Mouse (Mus musculus) midbrain, embryonic 16.5 days (tissue): ENCODE data around the gene Gm11084. TPM values are rescaled to one million over a fixed set of nuclear protein-coding genes. Genes with fewer than 3 reads are reported as not detected.

Experiments used
- ATAC-seq: fragments of 200-750 bp; cut with Nextera tagmentation; 2 replicates; pipeline ENCODE4 v1.8.0; 2017; ENCODE audit warnings: moderate TSS enrichment
- H3K27ac ChIP-seq: fragments of 300-500 bp; sonication (generic); 2 replicates; pipeline ENCODE4 v1.5.1; 2014; ENCODE audit warnings: mild to moderate bottlenecking, low read length, mixed read lengths
- H3K27me3 ChIP-seq: fragments of 300-500 bp; sonication (generic); 2 replicates; pipeline ENCODE4 v1.6.1; 2014; ENCODE audit warnings: low read depth, low read length, mixed read lengths; ENCODE audit not compliant: control insufficient read depth, insufficient read depth
- H3K36me3 ChIP-seq: fragments of 300-500 bp; sonication (generic); 2 replicates; pipeline ENCODE4 v1.6.1; 2014; ENCODE audit warnings: mild to moderate bottlenecking, low read length, moderate library complexity, mixed read lengths; ENCODE audit not compliant: control insufficient read depth, insufficient read depth
- H3K4me1 ChIP-seq: fragments of 300-500 bp; sonication (generic); 2 replicates; pipeline ENCODE4 v1.6.1; 2014; ENCODE audit warnings: mild to moderate bottlenecking, low read length, mixed read lengths; ENCODE audit not compliant: control insufficient read depth, insufficient read depth
- H3K4me2 ChIP-seq: fragments of 300-500 bp; sonication (generic); 2 replicates; pipeline ENCODE4 v1.6.1; 2014; ENCODE audit warnings: mild to moderate bottlenecking, low read length, mixed read lengths
- H3K4me3 ChIP-seq: fragments of 300-500 bp; sonication (generic); 2 replicates; pipeline ENCODE4 v1.5.1; 2014; ENCODE audit warnings: low read depth, mild to moderate bottlenecking, low read length, moderate library complexity, mixed read lengths
- H3K9ac ChIP-seq: fragments of 300-500 bp; sonication (generic); 2 replicates; pipeline ENCODE4 v1.6.1; 2014; ENCODE audit warnings: low read depth, low read length, mixed read lengths
- H3K9me3 ChIP-seq: fragments of 300-500 bp; sonication (generic); replicated peaks from 2 replicates; pipeline ENCODE4 v1.6.1; 2014; ENCODE audit warnings: mild to moderate bottlenecking, low read length, mixed read lengths; ENCODE audit not compliant: control insufficient read depth, poor library complexity, severe bottlenecking
- WGBS: fragments of 180-500 bp; shearing (Covaris S2); extraction: QIAGEN DNeasy Blood & Tissue Kit; methylation state at CpG from one replicate; pipeline ENCODE4 v1.1.7; 2014; 5-methylcytosine and 5-hydroxymethylcytosine counted together
- polyA plus RNA-seq: library from polyadenylated mRNA; unstranded; fragments of >200 nt; fragmentation: Nextera tagmentation; extraction: Ambion mirVana; gene quantifications from 2 replicates; pipeline ENCODE4 v1.2.1, GENCODE M21; 2015

Gene Gm11084
- polyA plus RNA-seq, 1 experiment from 2014 or later = not detected

DNA sequence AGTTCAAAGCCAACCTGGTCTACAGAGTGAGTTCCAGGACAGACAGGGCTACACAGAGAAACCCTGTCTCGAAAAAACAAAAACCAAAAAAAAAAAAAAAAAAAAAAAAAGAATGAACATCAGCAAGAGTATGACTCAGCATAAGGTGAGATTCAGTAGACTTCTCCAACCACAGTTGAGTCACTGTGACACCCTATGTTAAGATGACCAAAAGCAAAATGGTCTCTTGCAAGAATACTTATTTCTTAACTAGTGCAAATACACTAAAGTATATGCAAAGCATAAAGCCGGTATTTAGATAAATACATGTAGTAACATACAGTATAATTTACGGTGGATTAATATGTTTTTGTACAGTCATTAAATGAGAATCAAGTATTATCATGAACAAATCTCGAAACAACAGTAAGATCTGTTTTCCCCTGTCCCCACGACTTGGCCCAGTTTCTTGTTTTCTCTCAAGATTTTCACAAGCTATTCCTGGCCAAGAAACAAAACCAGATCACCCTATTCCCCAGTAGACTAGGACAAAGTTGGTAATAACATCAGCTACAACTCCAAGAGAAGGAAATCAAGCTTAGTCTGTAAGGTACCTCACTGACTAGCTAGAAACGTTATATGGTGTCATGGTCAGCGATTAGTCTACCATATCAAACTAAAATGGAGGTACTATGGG is 4.3 kb downstream of the Gm11084 start:
- Histone ChIP-seq H3K4me2 (no peak overlapping the region), H3K4me1 (peaks cover 12% of the 10 kb centered on the region), H3K36me3 (no peaks in the 10 kb centered on the region), H3K9me3 (no peaks in the 10 kb centered on the region), H3K27ac (no peak overlapping the region), H3K4me3 (no peak overlapping the region), H3K27me3 (no peaks in the 10 kb centered on the region), H3K9ac (no peak overlapping the region)
- ATAC-seq = no peak
- 90% methylated on average over 7 of the region's 7 CpGs for WGBS

DNA sequence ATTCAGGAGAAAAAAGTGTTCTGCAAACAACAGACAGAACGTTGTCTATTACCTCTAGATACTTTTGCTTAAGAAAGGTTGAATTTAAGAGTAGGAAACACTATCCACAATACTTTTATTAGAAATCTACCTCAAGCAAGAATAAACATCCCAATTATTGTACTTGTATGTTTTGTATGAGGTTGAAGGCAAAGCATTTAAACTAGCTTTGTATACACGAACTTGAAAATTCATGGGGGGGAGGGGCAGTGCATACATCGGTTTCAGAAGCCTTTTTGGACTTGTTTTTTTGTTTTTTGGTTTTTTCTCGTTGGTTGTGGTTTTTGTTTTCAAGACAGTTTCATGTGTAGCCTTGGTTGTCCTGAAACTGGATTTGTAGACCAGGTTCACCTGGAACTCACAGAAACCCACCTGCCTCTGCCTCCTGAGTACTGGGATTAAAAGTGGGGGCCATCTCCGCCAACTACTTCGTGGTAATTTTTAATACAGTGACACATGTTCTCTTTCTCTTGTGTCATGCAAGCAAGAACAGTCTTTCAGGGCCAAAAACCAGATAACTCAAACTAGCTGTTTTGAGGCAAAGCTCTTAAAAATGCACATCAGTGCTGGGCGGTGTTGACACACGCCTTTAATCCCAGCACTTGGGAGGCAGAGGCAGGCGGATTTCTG is 4.9 kb downstream of the Gm11084 start:
- Histone ChIP-seq H3K4me2 (peak overlapping the region; percentile 67), H3K9ac (no peak overlapping the region; the same call in 1 of the 2 replicates), H3K27me3 (no peaks in the 10 kb centered on the region), H3K9me3 (no peaks in the 10 kb centered on the region), H3K36me3 (no peaks in the 10 kb centered on the region), H3K4me3 (peak overlapping the region; percentile 97), H3K4me1 (peaks cover 15% of the 10 kb centered on the region), H3K27ac (peak overlapping the region; percentile 100)
- no peak for ATAC-seq
- 75% methylated on average over 9 of the region's 9 CpGs for WGBS

DNA sequence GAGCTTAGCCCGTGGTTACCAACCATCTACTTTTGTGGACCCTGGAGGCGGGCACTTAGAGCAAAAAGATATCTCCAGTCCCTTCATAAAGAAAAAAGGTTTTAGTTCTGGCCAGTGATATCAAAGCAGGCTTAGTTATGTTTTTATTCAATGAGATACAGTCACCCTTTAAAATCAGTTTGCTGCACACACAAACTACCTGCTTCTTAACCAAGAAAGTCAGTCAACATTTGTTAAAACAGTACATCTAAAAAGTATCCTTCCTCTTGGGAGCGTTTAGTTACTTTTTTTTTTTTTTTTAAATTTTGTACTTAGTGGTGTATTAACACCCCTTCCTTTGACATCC is 5.5 kb downstream of the Gm11084 start:
- Histone ChIP-seq H3K4me3 (peak overlapping the region; percentile 97), H3K27me3 (no peaks in the 10 kb centered on the region), H3K9me3 (no peaks in the 10 kb centered on the region), H3K4me2 (peak overlapping the region; percentile 67), H3K36me3 (no peaks in the 10 kb centered on the region), H3K4me1 (peaks cover 19% of the 10 kb centered on the region), H3K27ac (peak overlapping the region; percentile 100), H3K9ac (peak overlapping the region; percentile 100)
- no peak for ATAC-seq
- WGBS = 10% methylated on average over 3 of the region's 3 CpGs

DNA sequence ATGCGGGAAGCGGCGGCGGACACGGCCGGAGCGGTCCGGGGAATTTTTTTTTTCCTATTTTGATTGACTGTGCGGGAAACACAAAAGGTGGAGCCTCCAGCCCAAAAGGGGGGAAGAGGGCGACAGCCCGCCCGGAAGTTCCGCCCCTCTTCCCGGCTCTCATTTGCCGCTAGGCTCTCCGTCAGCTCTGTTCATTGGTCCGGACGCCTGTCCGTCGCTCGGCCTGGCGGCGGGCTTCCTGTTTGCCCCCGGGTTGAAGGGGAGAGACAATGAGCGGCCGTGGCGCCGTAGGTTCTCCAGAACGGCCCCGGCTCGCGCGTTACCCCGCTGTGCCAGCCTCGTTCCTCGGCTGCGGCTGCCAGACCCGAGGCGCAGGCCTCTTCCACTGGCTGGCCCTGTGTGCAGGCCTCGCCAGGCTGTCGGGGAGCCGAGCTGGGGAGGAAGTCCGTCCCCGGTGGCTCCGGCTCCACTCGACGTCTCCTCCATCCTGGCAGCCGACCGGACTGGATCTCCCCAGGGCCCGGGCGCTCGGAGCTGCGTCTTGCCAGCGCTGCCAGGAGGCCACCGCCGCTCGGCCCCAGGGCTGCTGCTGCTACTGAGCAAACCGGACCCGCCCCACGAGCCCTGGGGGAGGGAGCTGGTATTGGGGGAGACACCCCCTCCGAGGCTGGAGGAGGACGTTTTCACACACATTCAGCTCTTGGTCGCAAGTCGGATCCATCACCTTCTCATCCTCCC is 6.0 kb downstream of the Gm11084 start, which contains the start of gene Sp3:
Gene Sp3, minus strand, starts transcription at position 110 of the 738 bp plus-strand sequence.
- peak within 1 kb of the TSS; percentile 97 for H3K4me3 ChIP-seq
- under 1% methylated on average over 62 of the region's 64 CpGs for WGBS
- no peaks in the 10 kb centered on the region for H3K9me3 ChIP-seq
- H3K4me2 ChIP-seq = peak within 1 kb of the TSS; percentile 67
- ATAC-seq = peak; percentile 96
- peak within 1 kb of the TSS; percentile 100 for H3K9ac ChIP-seq
- H3K4me1 ChIP-seq = peaks cover 24% of the 10 kb centered on the region
- no peaks in the 10 kb centered on the region for H3K27me3 ChIP-seq
- no peaks in the 10 kb centered on the region for H3K36me3 ChIP-seq
- H3K27ac ChIP-seq = peak within 1 kb of the TSS; percentile 100

GRCm38 (mm10) chr2:72979659-72980071 is 6.9 kb downstream of the Gm11084 start:
- H3K4me3 ChIP-seq = peak overlapping the region; percentile 97
- H3K36me3 ChIP-seq = no peaks in the 10 kb centered on the region
- H3K4me1 ChIP-seq = peaks cover 25% of the 10 kb centered on the region
- H3K9ac ChIP-seq = peak overlapping the region; percentile 100
- ATAC-seq = peak; percentile 64
- H3K27me3 ChIP-seq = no peaks in the 10 kb centered on the region
- peak overlapping the region; percentile 100 for H3K27ac ChIP-seq
- peak overlapping the region; percentile 16; the same call in 1 of the 2 replicates for H3K4me2 ChIP-seq
- H3K9me3 ChIP-seq = no peaks in the 10 kb centered on the region
- WGBS = under 1% methylated on average over 18 of the region's 54 CpGs

DNA sequence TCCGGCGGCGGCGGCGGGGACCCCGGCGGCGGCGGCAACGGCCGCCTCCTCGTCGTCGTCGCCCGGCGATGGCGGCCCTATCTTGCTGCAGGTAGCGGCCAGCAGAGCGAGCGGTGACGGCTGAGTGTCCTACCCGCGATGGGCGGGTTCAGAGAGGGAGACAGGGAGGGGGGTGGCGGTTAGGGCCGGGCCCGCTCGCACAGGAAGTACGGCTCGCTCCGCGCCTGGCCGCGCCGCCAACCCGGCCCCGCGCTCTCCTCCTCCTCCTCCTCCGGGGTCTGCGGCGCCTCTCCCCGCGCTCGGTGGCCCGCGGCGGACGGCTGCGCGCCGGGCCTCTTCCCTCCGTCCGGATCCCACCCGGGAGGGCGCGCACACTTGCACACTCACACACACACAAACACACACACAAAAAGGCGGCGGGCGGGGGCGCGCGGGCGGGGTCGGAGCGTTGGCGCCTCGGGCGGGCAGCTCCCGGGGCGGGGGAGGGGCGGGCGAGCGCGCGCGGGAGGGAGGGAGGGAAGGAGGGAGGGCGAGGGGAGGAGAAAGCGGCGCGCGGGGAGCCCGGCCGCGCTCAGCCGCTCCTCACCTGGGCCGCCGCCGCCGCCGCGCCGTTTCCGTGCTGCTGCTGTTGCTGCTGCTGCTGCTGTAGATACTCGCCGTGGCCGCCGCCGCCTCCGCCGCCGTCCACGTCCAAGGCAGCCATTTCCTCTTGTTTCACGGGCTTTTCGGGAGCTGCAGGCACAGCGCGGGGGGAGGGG is 7.4 kb downstream of the Gm11084 start:
- Histone ChIP-seq H3K9me3 (no peaks in the 10 kb centered on the region), H3K36me3 (no peaks in the 10 kb centered on the region), H3K9ac (peak overlapping the region; percentile 100), H3K4me3 (peak overlapping the region; percentile 97), H3K4me1 (peaks cover 25% of the 10 kb centered on the region), H3K27me3 (no peaks in the 10 kb centered on the region), H3K27ac (peak overlapping the region; percentile 100), H3K4me2 (peak overlapping the region; percentile 56)
- WGBS = under 1% methylated on average over 31 of the region's 107 CpGs
- ATAC-seq = peak; percentile 82

- peak overlapping the region; percentile 97 for H3K4me3 ChIP-seq
- no peaks in the 10 kb centered on the region for H3K9me3 ChIP-seq
- WGBS = 0% methylated on average over 38 of the region's 38 CpGs
- no peaks in the 10 kb centered on the region for H3K27me3 ChIP-seq
- H3K36me3 ChIP-seq = no peaks in the 10 kb centered on the region
- ATAC-seq = no peak; the same call in 1 of the 2 replicates
- peak overlapping the region; percentile 100 for H3K9ac ChIP-seq
- peaks cover 29% of the 10 kb centered on the region for H3K4me1 ChIP-seq
- H3K27ac ChIP-seq = peak overlapping the region; percentile 100
- peak overlapping the region; percentile 56 for H3K4me2 ChIP-seq
Measured at GRCm38 (mm10) chr2:72978473-72978872, 8.0 kb downstream of the Gm11084 start.

- Histone ChIP-seq H3K9ac (no peak overlapping the region), H3K4me3 (no peak overlapping the region), H3K4me1 (peaks cover 29% of the 10 kb centered on the region), H3K36me3 (no peaks in the 10 kb centered on the region), H3K4me2 (0 out of 2 replicates have a peak overlapping the region, but pooled peaks have one; percentile 23), H3K9me3 (no peaks in the 10 kb centered on the region), H3K27ac (no peak overlapping the region), H3K27me3 (no peaks in the 10 kb centered on the region)
- WGBS = 73% methylated on average over 1 of the region's 1 CpGs
- no peak for ATAC-seq
Measured at GRCm38 (mm10) chr2:72977272-72977671, 9.2 kb downstream of the Gm11084 start.
